Mouse (Mus musculus): ENCODE measurements around the gene Gpat2. TPM values are rescaled to one million over a fixed set of nuclear protein-coding genes. Genes with fewer than 3 reads are reported as not detected.

The Gpat2 gene
- polyA plus RNA-seq, 1 experiment, result 0.05 TPM

DNA sequence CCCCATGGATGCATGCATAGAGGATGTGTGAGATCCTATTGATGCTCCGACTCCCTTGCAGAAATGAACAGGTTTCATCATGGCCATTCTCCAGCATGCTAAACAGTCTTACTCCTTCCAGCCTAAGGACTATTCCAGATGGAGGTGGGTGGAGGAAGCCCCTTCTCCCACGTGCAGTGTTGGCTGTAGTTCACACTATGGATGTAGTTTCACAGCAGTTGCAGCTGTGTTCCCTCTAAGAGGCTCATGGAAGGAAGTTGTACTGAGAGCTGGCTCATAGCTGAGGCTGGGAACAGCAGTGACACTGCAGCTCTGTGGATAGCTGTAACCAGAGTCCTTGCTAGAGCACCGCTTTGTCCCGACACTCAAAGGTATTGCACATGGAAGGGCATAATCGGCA, 12.7 kb downstream of the Gpat2 start:
- Histone ChIP-seq H3K27ac (ENCODE audit: insufficient read depth, low read depth, low read length) (no peak overlapping the region), H3K36me3 (ENCODE audit: control insufficient read depth, insufficient read depth, low read length) (peaks cover 4% of the 10 kb centered on the region; the same call in 1 of the 2 replicates), H3K27me3 (ENCODE audit: control insufficient read depth, insufficient read depth, low read length) (no peaks in the 10 kb centered on the region), H3K4me3 (ENCODE audit: low read depth, low read length) (no peak overlapping the region), H3K4me1 (ENCODE audit: control insufficient read depth, insufficient read depth, insufficient read length, low read length) (no peaks in the 10 kb centered on the region)
- TF ChIP-seq CTCF (IDR thresholded peaks at IDR 0.05; ENCODE audit: extremely low read depth, insufficient read length, insufficient replicate concordance, low read depth, low read length), result no peak
- no peak for TF ChIP-seq POLR2A (IDR thresholded peaks at IDR 0.05; ENCODE audit: low read depth, low read length)
- 81% methylated on average over 5 of the region's 5 CpGs for WGBS

DNA sequence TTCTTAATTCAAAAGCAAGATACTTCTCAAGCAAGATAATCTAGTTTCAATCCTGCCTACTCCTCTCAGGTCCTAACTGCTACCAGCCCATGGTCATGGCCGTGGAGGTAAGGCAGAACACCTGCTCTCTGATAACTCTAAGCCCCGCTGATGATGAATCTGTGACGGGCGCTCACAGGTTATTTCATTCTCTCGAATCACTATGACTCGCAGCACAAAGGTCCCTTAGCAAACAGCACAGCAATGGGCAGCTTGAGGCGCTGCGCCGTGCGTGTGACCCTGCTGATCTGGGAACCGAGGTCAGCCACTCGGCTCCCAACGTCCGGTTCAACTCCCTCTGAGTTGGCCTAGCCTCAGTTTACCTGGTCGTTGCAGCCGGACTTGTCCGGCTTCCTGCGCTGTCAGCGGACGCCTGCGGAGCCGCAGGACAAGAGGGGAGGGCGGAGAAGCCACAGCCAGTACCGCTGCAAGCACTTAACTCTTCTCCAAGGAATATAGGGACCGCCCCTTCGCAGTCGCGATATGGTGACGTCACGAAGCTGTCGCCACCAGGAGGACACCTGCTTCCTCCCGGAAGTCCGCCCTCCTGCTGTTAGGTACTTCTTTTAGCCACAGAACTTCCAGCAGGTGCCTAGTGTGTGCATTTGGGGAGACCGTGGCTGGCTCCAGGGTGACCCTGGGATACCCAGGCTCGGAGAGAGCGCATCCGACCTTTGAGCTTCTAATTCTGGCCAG, 19.2 kb downstream of the Gpat2 start, which contains the start of gene Fahd2a:
Gene Fahd2a (minus strand): TSS at position 511 of the 735 bp plus-strand sequence.
- H3K27ac ChIP-seq (ENCODE audit: insufficient read depth, low read depth, low read length), result no peak within 1 kb of the TSS
- H3K4me1 ChIP-seq (ENCODE audit: control insufficient read depth, insufficient read depth, insufficient read length, low read length), result peaks cover 5% of the 10 kb centered on the region; the same call in 1 of the 2 replicates
- peak within 1 kb of the TSS; percentile 87 for H3K4me3 ChIP-seq (ENCODE audit: low read depth, low read length)
- WGBS, result 3% methylated on average over 37 of the region's 37 CpGs
- 0 out of 2 replicates have a peak, but pooled peaks cover 1% of the 10 kb centered on the region for H3K36me3 ChIP-seq (ENCODE audit: control insufficient read depth, insufficient read depth, low read length)
- TF ChIP-seq CTCF (IDR thresholded peaks at IDR 0.05; ENCODE audit: extremely low read depth, insufficient read length, insufficient replicate concordance, low read depth, low read length) (no peak), POLR2A (IDR thresholded peaks at IDR 0.05; ENCODE audit: low read depth, low read length) (no peak)
- H3K27me3 ChIP-seq (ENCODE audit: control insufficient read depth, insufficient read depth, low read length), result no peaks in the 10 kb centered on the region

DNA sequence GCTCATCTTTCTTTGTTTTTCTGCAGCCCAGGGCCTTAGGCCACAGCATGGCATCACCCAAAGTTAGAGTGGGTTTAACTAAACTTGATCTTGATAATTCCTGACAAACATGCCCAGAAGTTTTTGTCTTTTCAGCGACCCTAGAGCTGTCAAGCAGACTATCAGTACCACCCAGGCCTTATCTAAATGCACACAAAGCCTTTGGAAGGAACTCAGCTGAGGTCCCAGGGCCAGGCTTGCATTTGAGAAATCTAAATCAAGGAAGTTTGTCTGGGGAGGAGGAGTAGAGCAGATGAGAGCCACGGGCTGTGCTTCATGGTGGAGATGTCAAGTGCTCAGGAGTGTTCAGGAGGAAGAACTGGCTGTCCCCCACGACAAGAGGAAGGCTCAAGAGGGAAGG, 21.8 kb downstream of the Gpat2 start:
- WGBS, result 29% methylated on average over 3 of the region's 3 CpGs
- Histone ChIP-seq H3K27ac (ENCODE audit: insufficient read depth, low read depth, low read length) (no peak overlapping the region), H3K36me3 (ENCODE audit: control insufficient read depth, insufficient read depth, low read length) (no peaks in the 10 kb centered on the region), H3K27me3 (ENCODE audit: control insufficient read depth, insufficient read depth, low read length) (no peaks in the 10 kb centered on the region), H3K4me3 (ENCODE audit: low read depth, low read length) (no peak overlapping the region), H3K4me1 (ENCODE audit: control insufficient read depth, insufficient read depth, insufficient read length, low read length) (peaks cover 5% of the 10 kb centered on the region; the same call in 1 of the 2 replicates)
- TF ChIP-seq CTCF (IDR thresholded peaks at IDR 0.05; ENCODE audit: extremely low read depth, insufficient read length, insufficient replicate concordance, low read depth, low read length) (no peak), POLR2A (IDR thresholded peaks at IDR 0.05; ENCODE audit: low read depth, low read length) (no peak)

DNA sequence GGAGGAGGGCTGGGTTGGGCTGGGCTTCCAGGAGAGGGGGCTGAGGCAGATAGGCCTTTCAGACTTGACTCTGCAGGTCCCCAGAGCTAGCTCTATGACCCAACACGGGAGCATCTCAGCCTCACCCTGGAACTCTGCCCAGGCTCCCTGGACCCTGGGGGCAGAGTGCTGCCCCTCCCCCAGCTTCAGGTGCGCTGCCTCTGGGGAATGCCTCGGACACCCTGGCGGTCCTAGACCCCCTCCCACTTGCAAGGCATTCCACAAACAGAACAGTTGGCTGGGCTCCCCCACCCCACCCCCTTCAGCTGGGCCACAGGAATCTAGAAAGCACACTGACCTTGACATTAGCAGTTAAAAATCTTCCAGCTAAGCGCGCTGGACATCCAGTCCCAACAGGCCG, 24.7 kb downstream of the Gpat2 start:
- Histone ChIP-seq H3K4me3 (ENCODE audit: low read depth, low read length) (no peak overlapping the region), H3K36me3 (ENCODE audit: control insufficient read depth, insufficient read depth, low read length) (no peaks in the 10 kb centered on the region), H3K4me1 (ENCODE audit: control insufficient read depth, insufficient read depth, insufficient read length, low read length) (no peaks in the 10 kb centered on the region; the same call in 1 of the 2 replicates), H3K27ac (ENCODE audit: insufficient read depth, low read depth, low read length) (no peak overlapping the region), H3K27me3 (ENCODE audit: control insufficient read depth, insufficient read depth, low read length) (no peaks in the 10 kb centered on the region)
- TF ChIP-seq POLR2A (IDR thresholded peaks at IDR 0.05; ENCODE audit: low read depth, low read length), result no peak
- no peak for TF ChIP-seq CTCF (IDR thresholded peaks at IDR 0.05; ENCODE audit: extremely low read depth, insufficient read length, insufficient replicate concordance, low read depth, low read length)
- WGBS, result 23% methylated on average over 7 of the region's 7 CpGs

DNA sequence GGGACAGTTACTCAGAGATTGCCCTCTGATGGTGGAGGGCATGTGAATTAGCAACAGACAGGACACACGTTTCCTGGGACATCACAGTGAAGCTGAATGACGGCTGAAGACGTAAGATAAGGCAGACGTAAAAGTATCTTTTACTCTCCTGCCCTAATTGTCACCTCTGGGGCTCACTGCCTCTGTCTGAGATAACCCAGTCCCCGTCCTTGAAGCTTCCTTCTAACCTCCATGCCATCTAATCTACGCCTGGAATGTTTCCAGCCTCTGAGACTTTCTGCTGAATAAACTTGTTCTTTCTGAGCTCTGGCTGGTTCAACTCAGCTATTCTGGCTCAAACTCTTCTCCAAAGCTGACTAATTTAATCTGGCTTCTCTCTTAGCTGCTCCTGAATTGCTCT, 26.7 kb downstream of the Gpat2 start:
- no peak overlapping the region for H3K27ac ChIP-seq (ENCODE audit: insufficient read depth, low read depth, low read length)
- no peaks in the 10 kb centered on the region for H3K36me3 ChIP-seq (ENCODE audit: control insufficient read depth, insufficient read depth, low read length)
- H3K4me3 ChIP-seq (ENCODE audit: low read depth, low read length), result no peak overlapping the region
- H3K4me1 ChIP-seq (ENCODE audit: control insufficient read depth, insufficient read depth, insufficient read length, low read length), result no peaks in the 10 kb centered on the region
- H3K27me3 ChIP-seq (ENCODE audit: control insufficient read depth, insufficient read depth, low read length), result no peaks in the 10 kb centered on the region
- WGBS, result 10% methylated on average over 6 of the region's 6 CpGs
- no peak for TF ChIP-seq POLR2A (IDR thresholded peaks at IDR 0.05; ENCODE audit: low read depth, low read length)
- no peak for TF ChIP-seq CTCF (IDR thresholded peaks at IDR 0.05; ENCODE audit: extremely low read depth, insufficient read length, insufficient replicate concordance, low read depth, low read length)

DNA sequence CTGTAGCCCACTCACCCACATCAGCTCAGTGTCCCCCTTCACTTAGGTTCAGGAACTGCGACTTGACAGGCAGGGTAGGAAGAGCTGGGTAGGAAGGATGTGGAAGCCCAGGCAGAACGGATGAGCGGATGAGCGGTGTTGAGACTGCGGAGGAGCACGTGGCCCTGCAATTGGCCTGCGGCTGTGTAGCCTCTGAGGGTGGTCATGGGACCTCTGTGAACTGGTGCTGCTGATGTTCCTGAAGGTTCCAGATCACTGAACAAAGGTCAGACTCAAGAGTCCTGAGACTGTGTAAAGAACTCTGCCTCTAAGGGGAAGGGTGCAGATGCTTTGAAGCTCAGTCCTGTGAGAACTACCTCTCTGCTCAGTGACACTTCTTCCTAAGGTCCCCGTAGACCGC, 28.1 kb downstream of the Gpat2 start:
- H3K4me1 ChIP-seq (ENCODE audit: control insufficient read depth, insufficient read depth, insufficient read length, low read length), result no peaks in the 10 kb centered on the region
- H3K36me3 ChIP-seq (ENCODE audit: control insufficient read depth, insufficient read depth, low read length), result no peaks in the 10 kb centered on the region
- no peak overlapping the region for H3K27ac ChIP-seq (ENCODE audit: insufficient read depth, low read depth, low read length)
- no peaks in the 10 kb centered on the region for H3K27me3 ChIP-seq (ENCODE audit: control insufficient read depth, insufficient read depth, low read length)
- WGBS, result 80% methylated on average over 9 of the region's 9 CpGs
- no peak overlapping the region for H3K4me3 ChIP-seq (ENCODE audit: low read depth, low read length)
- no peak for TF ChIP-seq CTCF (IDR thresholded peaks at IDR 0.05; ENCODE audit: extremely low read depth, insufficient read length, insufficient replicate concordance, low read depth, low read length)

DNA sequence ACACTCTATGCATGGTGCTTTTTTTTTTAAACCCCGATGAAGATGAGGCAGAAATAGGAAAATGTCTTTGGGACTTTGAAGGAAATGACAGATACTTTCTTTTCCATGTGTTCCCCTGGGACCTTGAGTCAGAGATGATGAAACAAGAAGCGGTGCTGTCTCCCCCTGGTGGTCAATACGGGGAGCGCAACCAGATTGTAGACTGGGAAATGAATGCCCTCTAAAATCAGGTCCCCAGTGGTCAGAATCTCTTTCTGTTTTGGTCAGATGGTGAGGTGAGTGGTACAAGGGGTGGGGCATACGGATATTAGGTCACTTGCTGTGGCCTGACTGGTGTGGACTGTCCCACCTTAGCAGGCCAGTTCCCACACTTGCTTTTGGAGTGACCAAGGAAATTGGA, 28.8 kb downstream of the Gpat2 start:
- 5% methylated on average over 5 of the region's 5 CpGs for WGBS
- Histone ChIP-seq H3K27ac (ENCODE audit: insufficient read depth, low read depth, low read length) (no peak overlapping the region), H3K4me1 (ENCODE audit: control insufficient read depth, insufficient read depth, insufficient read length, low read length) (no peaks in the 10 kb centered on the region), H3K4me3 (ENCODE audit: low read depth, low read length) (no peak overlapping the region), H3K27me3 (ENCODE audit: control insufficient read depth, insufficient read depth, low read length) (no peaks in the 10 kb centered on the region), H3K36me3 (ENCODE audit: control insufficient read depth, insufficient read depth, low read length) (no peaks in the 10 kb centered on the region)
- TF ChIP-seq CTCF (IDR thresholded peaks at IDR 0.05; ENCODE audit: extremely low read depth, insufficient read length, insufficient replicate concordance, low read depth, low read length) (peak; percentile 89; the same call in 1 of the 2 replicates), POLR2A (IDR thresholded peaks at IDR 0.05; ENCODE audit: low read depth, low read length) (no peak)

All from small intestine, adult 2 months (tissue).